Mouse (Mus musculus) kidney, postnatal 14 days (tissue): ENCODE results near the gene Ntsr2.
"Not testable (repeated sequence)": the region's sequence is repeated elsewhere in the genome, so short reads cannot be mapped to it uniquely, and the experiment has no call there.

Experiments used
- DNase-seq: peaks from one replicate; pipeline ENCODE4 v3.0.0; 2022; ENCODE audit warnings: mixed read lengths

The Ntsr2 gene

DNA sequence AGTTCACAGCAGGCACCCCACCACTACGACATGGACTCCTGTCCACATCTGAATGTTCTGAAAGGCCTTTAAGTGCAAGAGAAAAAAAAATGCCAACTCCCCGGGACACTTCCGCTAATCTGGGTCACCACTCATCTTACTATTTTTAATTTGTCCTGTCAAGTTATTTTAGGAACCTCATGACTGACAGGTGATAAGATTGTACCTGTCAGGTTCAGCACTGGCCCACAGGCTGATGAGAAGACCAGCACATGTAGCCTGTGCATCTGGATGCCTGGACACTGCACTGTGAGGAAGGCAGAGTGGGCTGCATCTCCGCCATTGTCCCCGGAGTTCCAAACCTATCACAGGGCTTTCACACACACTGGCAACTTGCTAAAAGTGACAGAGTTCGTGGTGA is 3.4 kb upstream of the Ntsr2 start:
- no peak for DNase-seq

DNA sequence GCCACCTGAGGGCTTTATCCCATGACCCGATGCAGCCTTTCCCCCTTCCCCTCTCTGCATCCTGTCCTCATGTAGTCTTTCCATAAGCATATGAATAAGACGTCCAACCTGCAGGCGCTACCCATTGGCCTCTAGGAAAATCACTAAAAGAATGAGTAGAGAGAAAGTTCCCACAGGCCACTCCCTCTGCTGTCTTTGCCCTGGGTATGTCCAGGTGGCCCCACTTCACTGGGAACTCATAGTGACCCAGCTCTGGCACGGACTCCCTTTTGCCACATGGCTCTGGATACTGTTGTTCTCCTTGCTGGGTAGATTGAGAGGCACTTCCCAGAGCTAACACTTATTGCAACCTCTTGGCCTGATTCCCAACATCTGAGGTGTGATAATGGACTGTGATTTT is 2.4 kb downstream of the Ntsr2 start:
- DNase-seq, result no peak

DNA sequence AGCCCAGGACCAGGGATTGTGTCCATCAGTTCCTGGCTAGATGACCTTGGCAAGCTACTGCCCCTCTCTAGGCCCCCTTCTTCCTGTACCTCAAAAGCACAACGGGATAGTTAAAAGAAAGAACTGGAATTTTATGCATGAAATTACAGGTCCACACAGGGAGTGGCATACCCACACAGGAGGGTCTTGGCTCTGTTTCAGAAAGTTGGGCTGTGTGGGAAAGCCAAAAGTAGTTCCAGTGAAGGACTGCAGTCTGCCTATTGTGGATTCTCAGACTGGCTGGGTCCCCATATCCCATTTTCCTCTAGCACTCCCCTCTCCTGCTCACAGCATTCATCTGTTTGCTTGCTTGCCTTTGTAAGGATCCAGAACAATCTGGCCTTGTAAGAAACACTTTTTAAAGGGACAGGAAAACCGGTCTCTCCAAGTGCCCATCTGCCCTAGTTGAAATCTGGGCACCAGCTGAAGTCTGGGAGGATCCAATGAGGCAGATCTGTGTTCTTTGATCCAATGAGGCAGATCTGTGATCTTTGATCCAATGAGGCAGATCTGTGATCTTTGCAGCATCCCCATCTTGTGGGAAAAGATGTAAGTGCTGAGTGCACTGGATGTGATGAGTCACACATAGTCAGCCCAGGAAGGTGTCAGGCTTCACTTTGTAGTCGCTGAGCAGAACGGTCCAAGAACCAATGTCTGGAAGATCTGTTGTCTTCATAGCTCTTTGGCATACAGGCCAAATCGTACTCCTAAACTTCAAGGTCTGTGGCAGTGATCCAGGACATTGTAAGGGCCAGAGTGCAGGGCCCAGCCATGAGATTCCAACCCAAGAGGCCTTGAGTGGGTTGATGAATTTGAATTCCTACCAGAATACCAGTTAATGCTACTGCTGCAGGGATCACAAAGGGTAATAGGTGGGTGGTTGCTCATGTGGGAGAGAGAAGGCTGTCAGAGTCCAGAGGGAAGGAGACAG is 4.0 kb downstream of the Ntsr2 start:
- DNase-seq, result no peak

DNA sequence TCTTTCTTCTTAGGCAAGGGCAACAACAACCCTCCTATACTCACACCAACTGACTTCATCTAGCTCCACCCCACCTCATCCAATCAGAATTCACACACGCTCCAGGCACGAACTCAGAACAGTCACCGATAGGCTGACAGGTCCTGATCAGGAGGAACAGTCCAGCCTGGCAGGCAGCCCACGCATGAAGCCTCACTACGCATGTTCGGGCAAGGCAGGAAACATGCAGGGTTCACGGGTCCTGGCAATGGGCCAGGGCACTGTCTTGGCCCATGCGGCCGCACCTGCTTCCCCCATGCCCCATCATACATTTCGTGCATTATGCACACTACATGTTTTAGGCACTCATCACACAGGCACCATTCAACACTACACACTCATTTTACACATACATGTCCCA is 8.3 kb downstream of the Ntsr2 start:
- DNase-seq, result no peak

DNA sequence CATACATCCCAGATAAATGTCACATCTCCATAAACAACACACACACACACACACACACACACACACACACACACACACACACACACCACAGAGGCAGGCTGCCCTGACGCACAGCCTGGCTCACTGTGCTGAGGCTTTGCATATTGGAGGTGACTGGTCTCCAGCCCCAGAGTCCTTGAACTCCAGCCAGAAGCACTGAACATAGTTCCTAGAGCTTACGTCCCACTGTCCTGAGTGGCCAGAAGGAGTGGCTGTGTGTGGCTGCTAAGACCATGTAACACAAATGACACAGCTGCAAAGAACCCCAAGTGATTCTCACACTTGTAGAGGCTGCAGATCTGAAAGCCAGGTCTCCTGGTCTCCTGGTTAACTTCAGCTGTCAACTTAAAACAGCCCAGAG is 8.8 kb downstream of the Ntsr2 start:
- DNase-seq, result no peak

DNA sequence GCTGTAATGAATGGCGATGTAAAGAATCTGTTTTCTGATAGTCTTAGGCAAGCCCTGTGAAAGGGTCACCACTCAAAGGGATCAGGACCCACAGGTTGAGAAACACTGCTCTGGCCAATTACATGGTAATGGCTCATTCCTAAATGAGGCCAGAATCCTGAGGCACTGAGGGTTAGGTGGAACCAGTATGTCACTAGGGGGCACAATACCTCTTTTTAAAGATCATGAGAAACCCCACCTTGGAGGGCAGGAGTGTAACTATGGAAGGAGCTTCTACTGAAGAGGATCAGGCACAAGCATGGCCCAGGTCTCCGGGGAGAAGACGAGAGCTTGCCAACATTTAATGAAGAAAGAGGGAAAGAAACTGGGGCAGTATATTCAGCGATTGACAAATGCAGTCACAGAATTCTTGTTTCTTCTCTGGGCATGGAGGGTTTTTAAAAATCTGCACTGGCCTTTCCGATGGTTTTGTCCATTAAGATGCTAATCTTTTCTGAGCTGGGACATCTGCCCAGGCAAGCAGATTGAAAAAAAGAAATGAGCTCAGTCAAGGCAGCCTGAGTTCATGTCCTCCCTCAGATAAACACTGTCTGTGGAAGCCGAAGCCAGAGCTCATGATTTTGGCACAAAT is 9.9 kb downstream of the Ntsr2 start:
- no peak for DNase-seq

DNA sequence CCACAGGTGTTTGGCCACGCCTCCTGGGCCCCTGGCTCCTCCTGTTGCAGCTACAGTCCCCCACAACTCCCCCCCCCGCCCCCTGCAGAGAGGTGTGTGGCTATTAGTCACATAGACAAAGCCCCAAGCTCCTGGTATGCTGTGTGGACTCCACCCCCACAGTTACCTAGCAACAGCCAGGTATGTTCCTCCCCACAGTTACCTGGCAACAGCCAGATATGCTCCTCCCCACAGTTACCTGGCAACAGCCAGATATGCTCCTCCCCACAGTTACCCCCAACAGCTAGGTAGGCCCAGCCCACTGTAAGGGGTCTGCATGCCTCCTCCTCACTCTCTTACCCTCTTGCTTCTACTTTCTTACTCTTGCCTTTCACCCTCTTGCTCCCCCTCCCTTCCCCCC is 11.8 kb downstream of the Ntsr2 start:
- DNase-seq, result no peak

DNA sequence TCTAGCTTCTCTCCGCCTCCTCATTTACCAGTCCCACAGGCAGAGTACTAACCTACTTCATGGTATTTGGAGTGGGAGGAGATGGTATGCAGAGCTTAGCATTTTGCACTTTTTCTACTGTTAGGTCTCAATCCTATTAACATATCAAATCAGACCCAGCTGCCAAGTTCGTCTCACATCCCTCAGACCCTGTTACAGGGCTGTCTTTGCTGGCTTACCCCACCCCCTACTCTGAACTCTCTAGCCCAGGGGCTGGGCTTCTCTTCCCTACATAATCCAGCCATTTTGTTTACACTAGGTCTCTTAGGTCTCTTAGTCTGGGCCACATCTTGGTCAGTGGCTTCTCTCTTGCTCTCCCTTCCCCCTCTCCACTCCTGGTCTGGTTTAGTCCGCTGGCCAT is 16.0 kb downstream of the Ntsr2 start:
- DNase-seq, result no peak

DNA sequence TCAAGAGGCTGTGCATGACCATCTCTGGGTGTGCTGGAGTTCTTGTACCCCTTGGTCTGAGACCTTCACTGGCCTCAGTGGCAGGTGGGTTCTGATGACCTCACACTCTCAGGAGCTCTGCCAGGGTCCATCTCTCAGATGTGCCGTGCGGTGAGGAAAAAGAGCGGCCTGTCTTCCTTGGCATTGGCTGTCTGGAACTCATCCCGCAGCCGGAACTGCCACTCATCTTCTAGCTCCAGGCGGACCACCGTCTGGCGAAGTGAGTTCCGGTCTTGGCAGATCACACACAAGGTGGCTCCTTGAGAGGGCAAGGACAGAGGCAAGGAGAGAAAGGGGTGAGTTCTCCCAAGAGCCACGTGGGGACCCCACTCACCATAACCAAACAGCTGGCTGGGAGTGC is 19.1 kb downstream of the Ntsr2 start:
- DNase-seq, result no peak

DNA sequence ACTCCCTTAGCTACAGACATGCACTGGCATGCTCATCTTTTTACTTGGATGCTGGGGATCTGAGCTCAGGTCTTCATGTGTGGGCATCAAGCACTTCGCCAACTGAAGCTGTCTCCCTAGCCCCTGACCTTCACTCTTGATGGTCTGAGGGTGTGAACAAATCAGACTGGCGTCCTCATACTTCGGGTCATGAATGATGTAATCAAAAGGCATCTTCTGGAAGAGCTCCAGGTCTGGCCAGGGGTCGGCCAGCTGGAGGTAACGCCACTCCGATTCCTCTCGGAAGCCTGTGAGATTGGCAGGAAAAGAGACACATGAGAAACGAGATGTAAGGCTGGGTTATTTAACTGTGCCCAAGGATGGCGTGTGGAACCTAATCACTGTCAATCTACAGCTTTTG is 37.4 kb downstream of the Ntsr2 start:
- no peak for DNase-seq

DNA sequence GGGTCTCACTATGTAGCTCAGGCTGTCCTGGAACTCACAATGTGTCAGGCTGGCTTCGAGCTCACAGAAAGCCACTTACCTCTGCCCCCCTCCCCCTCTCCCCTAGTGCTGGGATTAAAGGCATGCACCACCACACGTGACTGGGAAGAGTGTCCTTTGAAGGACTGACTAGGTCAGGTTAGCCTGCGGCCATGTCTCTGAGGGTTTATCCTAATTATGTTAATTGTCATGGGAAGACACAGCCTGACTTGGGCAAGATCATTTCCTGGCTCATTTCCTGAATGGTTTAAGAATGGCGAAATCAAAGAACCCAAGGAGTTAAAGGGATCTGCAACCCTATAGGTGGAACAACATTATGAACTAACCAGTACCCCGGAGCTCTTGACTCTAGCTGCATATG is 41.6 kb downstream of the Ntsr2 start:
- DNase-seq, result no peak

DNA sequence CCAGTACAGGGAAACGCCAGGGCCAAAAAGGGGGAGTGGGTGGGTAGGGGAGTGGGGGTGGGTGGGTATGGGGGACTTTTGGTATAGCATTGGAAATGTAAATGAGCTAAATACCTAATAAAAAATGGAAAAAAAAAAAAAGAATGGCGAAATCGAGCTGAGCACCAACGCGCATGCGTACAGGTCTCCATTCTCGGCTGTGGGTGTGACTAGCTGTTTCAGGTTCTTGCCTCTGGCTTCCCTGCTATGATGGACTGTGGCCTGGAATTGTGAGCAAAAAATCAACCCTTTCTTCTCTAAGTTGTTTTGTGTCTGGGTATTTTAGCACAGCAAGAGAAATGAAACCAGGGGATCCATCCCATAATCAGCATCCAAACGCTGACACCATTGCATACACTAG is 42.1 kb downstream of the Ntsr2 start:
- not testable (repeated sequence) for DNase-seq

DNA sequence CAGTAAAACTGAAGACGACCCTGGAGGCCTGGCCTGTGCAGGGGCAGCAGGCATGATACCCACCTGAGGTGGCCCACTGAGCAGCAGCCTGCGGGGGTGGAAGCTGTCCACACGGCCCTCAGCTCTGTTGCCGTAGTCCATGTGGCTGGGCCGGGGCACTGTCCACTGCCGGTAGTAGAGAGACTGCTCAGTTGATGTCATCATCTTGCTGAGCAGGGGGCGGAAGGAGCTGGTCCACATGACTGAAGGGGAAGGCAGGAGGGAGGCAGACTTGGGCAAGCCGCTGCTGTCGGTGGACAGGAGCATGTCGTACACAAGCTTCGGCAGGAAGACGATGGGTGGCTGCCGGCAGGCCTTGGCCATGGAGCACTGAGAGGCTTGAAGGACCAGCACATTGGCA is 43.0 kb downstream of the Ntsr2 start:
- no peak for DNase-seq

DNA sequence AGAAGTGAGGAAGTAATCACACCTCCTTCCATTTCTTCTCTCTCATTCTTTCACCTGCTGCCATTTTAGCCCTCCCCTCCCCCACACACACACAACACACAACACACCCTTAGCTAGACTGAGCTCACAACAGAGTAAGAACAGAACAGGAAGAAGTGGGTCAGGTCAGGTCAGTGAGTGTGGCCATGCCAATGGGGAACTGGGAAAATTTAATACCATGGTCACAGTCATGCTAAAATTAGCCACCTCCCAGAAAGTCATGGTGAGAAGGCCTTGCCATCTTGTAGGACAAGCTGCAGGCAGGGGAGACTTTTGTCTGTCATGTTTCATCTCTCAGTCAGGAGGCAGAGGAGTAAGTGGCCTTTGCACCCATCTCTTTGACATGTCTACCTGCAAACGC is 45.5 kb downstream of the Ntsr2 start:
- no peak for DNase-seq
